Mouse (Mus musculus) kidney, postnatal 0 days (tissue): ENCODE results near the gene Lsm6. TPM values are rescaled to one million over a fixed set of nuclear protein-coding genes. Genes with fewer than 3 reads are reported as not detected.

Source experiments
- ATAC-seq: fragments of 200-750 bp; cut with Nextera tagmentation; replicated peaks from 2 replicates; pipeline ENCODE4 v1.8.0; 2017; ENCODE audit warnings: low read depth, moderate number of reproducible peaks, moderate TSS enrichment, moderate library complexity; ENCODE audit not compliant: low FRiP score
- DNase-seq: peaks from one replicate; pipeline ENCODE4 v3.0.0-alpha.2; 2016; ENCODE audit warnings: low spot score
- H3K27ac ChIP-seq: fragments of 300-500 bp; sonication (generic); 2 replicates; pipeline ENCODE4 v1.5.1; 2014; ENCODE audit warnings: mild to moderate bottlenecking
- H3K27me3 ChIP-seq: fragments of 300-500 bp; sonication (generic); 2 replicates; pipeline ENCODE4 v1.6.1; 2014; ENCODE audit warnings: low read length, mixed read lengths; ENCODE audit not compliant: insufficient read depth
- H3K36me3 ChIP-seq: fragments of 300-500 bp; sonication (generic); 2 replicates; pipeline ENCODE4 v1.6.1; 2014; ENCODE audit warnings: low read length, mixed read lengths; ENCODE audit not compliant: insufficient read depth
- H3K4me1 ChIP-seq: fragments of 300-500 bp; sonication (generic); replicated peaks from 2 replicates; pipeline ENCODE4 v1.6.1; 2014; ENCODE audit warnings: antibody characterized with exemption, low read length, mixed read lengths; ENCODE audit not compliant: insufficient read depth
- H3K4me2 ChIP-seq: fragments of 300-500 bp; sonication (generic); 2 replicates; pipeline ENCODE4 v1.6.1; 2014; ENCODE audit warnings: mild to moderate bottlenecking, low read length, moderate library complexity, mixed read lengths
- H3K4me3 ChIP-seq: fragments of 300-500 bp; sonication (generic); replicated peaks from 2 replicates; pipeline ENCODE4 v1.5.1; 2014; ENCODE audit warnings: low read depth, low read length
- H3K9ac ChIP-seq: fragments of 300-500 bp; sonication (generic); 2 replicates; pipeline ENCODE4 v1.6.1; 2014; ENCODE audit warnings: low read depth, low read length
- H3K9me3 ChIP-seq: fragments of 300-500 bp; sonication (generic); replicated peaks from 2 replicates; pipeline ENCODE4 v1.6.1; 2016; ENCODE audit warnings: low read length, inconsistent platforms, mixed read lengths
- CTCF ChIP-seq: IDR thresholded peaks from 2 replicates; pipeline ENCODE4 v1.5.1; 2016; ENCODE audit warnings: antibody characterized with exemption, low read depth, mild to moderate bottlenecking, moderate library complexity
- WGBS: fragments of 180-500 bp; shearing (Covaris S2); extraction: QIAGEN DNeasy Blood & Tissue Kit; methylation state at CpG from one replicate; pipeline ENCODE4 v1.1.7; 2014; 5-methylcytosine and 5-hydroxymethylcytosine counted together
- polyA plus RNA-seq: library from polyadenylated mRNA; unstranded; fragments of >200 nt; fragmentation: Nextera tagmentation; extraction: Ambion mirVana; gene quantifications from 2 replicates; pipeline ENCODE4 v1.2.1, GENCODE M21; 2015

Gene Lsm6
- polyA plus RNA-seq, 1 experiment from 2014 or later, result 165 TPM

DNA sequence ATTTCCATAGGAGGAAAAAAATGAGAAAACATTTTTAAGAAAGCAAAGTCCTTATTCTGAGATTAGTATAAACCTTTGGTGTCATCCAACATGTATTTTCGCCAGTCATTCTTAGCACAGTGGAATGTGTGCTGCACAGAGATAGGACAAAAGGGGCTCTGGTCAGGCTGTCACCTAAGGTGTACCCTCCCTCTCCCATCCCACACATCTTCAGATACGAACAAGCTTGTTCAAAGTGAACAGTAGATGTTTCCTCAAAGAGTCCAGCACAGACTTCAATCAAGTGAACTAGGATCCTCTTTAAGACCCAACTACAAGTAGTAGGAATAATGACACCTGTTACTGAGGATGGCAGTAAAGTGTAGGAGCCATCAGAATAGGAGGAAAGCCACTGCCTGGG is 12.1 kb downstream of the Lsm6 start:
- DNase-seq (no peak), ATAC-seq (no peak)
- no peak overlapping the region for H3K4me3 ChIP-seq
- no peak overlapping the region for H3K9ac ChIP-seq
- H3K27me3 ChIP-seq, result no peaks in the 10 kb centered on the region
- no peak overlapping the region for H3K27ac ChIP-seq
- WGBS, result 91% methylated on average over 2 of the region's 2 CpGs
- no peak for TF ChIP-seq CTCF
- no peaks in the 10 kb centered on the region for H3K4me1 ChIP-seq
- H3K4me2 ChIP-seq, result no peak overlapping the region
- no peaks in the 10 kb centered on the region for H3K9me3 ChIP-seq
- peaks cover 44% of the 10 kb centered on the region for H3K36me3 ChIP-seq

DNA sequence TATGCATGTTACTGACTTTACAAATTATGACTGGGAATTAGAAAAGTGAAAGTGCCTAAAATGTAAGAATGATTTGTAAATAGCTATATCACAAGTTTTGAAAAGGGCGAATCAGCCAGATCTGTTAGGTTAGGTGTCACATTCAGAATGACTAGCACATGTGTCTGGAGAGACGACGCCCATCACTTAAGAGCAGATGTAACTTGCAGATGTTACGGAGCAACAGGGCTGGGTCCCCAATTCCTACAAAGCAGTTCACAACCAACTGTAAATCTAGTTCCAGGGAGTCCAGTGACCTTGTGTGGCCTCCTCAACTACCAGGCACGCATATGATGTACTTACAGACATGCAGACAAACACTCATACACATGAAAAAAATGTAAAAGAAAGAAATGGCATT is 12.5 kb downstream of the Lsm6 start:
- 97% methylated on average over 5 of the region's 5 CpGs for WGBS
- H3K9ac ChIP-seq, result no peak overlapping the region
- H3K27ac ChIP-seq, result no peak overlapping the region
- TF ChIP-seq CTCF, result no peak
- H3K36me3 ChIP-seq, result peaks cover 44% of the 10 kb centered on the region
- no peak overlapping the region for H3K4me2 ChIP-seq
- ATAC-seq, result no peak
- DNase-seq, result no peak
- H3K4me1 ChIP-seq, result no peaks in the 10 kb centered on the region
- H3K27me3 ChIP-seq, result no peaks in the 10 kb centered on the region
- no peak overlapping the region for H3K4me3 ChIP-seq
- H3K9me3 ChIP-seq, result no peaks in the 10 kb centered on the region

GRCm38 (mm10) chr8:78807283-78807682 is 13.7 kb downstream of the Lsm6 start:
- no peaks in the 10 kb centered on the region for H3K27me3 ChIP-seq
- H3K27ac ChIP-seq, result no peak overlapping the region
- H3K4me1 ChIP-seq, result no peaks in the 10 kb centered on the region
- H3K36me3 ChIP-seq, result peaks cover 41% of the 10 kb centered on the region
- WGBS, result 83% methylated on average over 9 of the region's 9 CpGs
- no peak for TF ChIP-seq CTCF
- no peak overlapping the region for H3K4me2 ChIP-seq
- DNase-seq, result no peak
- H3K9ac ChIP-seq, result no peak overlapping the region
- ATAC-seq, result no peak
- no peaks in the 10 kb centered on the region for H3K9me3 ChIP-seq
- no peak overlapping the region for H3K4me3 ChIP-seq

GRCm38 (mm10) chr8:78806006-78806405 is 14.9 kb downstream of the Lsm6 start:
- ATAC-seq (no peak), DNase-seq (no peak)
- 98% methylated on average over 5 of the region's 5 CpGs for WGBS
- peaks cover 41% of the 10 kb centered on the region for H3K36me3 ChIP-seq
- H3K27me3 ChIP-seq, result no peaks in the 10 kb centered on the region
- no peaks in the 10 kb centered on the region for H3K9me3 ChIP-seq
- no peak overlapping the region for H3K4me3 ChIP-seq
- H3K4me2 ChIP-seq, result no peak overlapping the region
- H3K27ac ChIP-seq, result no peak overlapping the region
- H3K4me1 ChIP-seq, result no peaks in the 10 kb centered on the region
- no peak for TF ChIP-seq CTCF
- H3K9ac ChIP-seq, result no peak overlapping the region

DNA sequence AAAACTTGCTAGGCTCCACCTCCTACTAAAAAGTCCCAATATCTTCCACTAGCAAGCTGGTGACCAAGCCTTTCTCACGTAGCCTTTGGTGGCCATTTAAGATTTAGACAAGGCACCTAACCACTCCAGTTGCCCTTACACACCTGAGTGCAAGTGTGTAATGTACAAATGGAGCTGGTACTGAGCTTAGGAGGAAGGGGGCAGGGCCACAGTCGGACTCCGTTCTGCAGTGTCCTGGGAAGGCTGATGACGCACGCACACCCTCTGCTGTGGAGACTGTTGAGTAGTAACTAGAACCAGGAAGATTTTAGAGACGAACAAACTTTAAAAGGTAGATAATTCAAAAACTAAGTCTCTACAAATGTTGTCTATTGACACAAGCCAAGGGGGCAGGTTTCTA is 19.7 kb downstream of the Lsm6 start:
- 97% methylated on average over 6 of the region's 6 CpGs for WGBS
- H3K9ac ChIP-seq, result no peak overlapping the region
- H3K4me2 ChIP-seq, result no peak overlapping the region
- no peak for TF ChIP-seq CTCF
- no peaks in the 10 kb centered on the region for H3K4me1 ChIP-seq
- no peak for ATAC-seq
- H3K9me3 ChIP-seq, result no peaks in the 10 kb centered on the region
- DNase-seq, result no peak
- peaks cover 3% of the 10 kb centered on the region; the same call in 1 of the 2 replicates for H3K36me3 ChIP-seq
- no peak overlapping the region for H3K4me3 ChIP-seq
- H3K27ac ChIP-seq, result no peak overlapping the region
- no peaks in the 10 kb centered on the region for H3K27me3 ChIP-seq

GRCm38 (mm10) chr8:78798671-78799070 is 22.3 kb downstream of the Lsm6 start:
- Histone ChIP-seq H3K4me2 (no peak overlapping the region), H3K36me3 (no peaks in the 10 kb centered on the region), H3K27ac (no peak overlapping the region), H3K9me3 (no peaks in the 10 kb centered on the region), H3K9ac (no peak overlapping the region), H3K4me1 (no peaks in the 10 kb centered on the region), H3K4me3 (no peak overlapping the region), H3K27me3 (no peaks in the 10 kb centered on the region)
- ATAC-seq (no peak), DNase-seq (no peak)
- TF ChIP-seq CTCF, result no peak
- WGBS, result 84% methylated on average over 3 of the region's 3 CpGs

DNA sequence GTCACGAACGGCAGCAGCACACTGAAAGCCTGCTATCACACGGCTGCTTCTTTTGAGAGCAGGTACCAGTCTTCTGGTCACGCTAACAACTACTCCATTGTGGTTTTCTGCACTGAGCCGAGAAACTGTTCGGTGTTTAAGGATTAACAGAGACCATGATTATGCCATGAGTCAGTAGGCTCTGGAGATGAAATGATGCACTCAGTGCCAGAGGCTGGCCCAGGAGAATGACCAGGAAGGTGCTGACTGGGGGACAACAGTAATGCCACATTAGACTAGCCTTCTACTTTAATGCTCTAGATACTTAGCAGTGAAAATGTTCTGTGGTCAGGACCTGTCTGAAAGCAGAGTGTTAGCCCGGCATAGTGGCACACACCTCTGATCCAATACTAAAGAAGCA is 23.0 kb downstream of the Lsm6 start:
- no peak overlapping the region for H3K9ac ChIP-seq
- H3K36me3 ChIP-seq, result no peaks in the 10 kb centered on the region
- ATAC-seq (no peak), DNase-seq (no peak)
- TF ChIP-seq CTCF, result no peak
- H3K9me3 ChIP-seq, result no peaks in the 10 kb centered on the region
- WGBS, result 77% methylated on average over 7 of the region's 7 CpGs
- no peak overlapping the region for H3K4me2 ChIP-seq
- no peaks in the 10 kb centered on the region for H3K4me1 ChIP-seq
- no peaks in the 10 kb centered on the region for H3K27me3 ChIP-seq
- no peak overlapping the region for H3K27ac ChIP-seq
- no peak overlapping the region for H3K4me3 ChIP-seq
